Mouse (Mus musculus) right cerebral cortex, postnatal 4 days (tissue): ENCODE results near the gene Plekha8.

ENCODE experiments used
- DNase-seq: peaks from one replicate; pipeline ENCODE4 v3.0.0-alpha.2; 2022

Gene Plekha8

GRCm38 (mm10) chr6:54587683-54588082, 7.2 kb upstream of the Plekha8 start:
- no peak for DNase-seq

- DNase-seq: no peak
These were observed 6.7 kb upstream of the Plekha8 start for GRCm38 (mm10) chr6:54588212-54588611.

DNA sequence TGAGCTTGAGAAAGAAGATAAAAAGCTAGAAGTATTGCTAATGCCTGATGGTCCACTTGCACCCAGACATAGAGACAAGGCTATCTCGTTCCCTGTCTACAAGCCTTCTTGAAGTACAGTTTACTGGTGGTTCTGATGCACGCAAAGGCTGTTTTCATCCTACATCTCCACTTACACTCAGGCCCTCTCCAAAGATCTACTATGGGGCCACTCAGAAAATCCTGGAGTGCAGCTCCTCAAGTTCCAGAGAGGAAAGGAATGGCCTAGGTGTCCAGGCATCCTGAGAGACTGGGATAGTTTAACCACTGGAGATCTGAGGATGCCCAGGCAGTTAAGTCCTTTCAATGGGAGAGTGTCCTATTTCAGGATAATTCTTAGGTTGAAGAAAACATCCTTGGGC, 4.2 kb upstream of the Plekha8 start:
- no peak for DNase-seq

- no peak for DNase-seq
These were observed 3.1 kb upstream of the Plekha8 start for GRCm38 (mm10) chr6:54591778-54592177.

DNA sequence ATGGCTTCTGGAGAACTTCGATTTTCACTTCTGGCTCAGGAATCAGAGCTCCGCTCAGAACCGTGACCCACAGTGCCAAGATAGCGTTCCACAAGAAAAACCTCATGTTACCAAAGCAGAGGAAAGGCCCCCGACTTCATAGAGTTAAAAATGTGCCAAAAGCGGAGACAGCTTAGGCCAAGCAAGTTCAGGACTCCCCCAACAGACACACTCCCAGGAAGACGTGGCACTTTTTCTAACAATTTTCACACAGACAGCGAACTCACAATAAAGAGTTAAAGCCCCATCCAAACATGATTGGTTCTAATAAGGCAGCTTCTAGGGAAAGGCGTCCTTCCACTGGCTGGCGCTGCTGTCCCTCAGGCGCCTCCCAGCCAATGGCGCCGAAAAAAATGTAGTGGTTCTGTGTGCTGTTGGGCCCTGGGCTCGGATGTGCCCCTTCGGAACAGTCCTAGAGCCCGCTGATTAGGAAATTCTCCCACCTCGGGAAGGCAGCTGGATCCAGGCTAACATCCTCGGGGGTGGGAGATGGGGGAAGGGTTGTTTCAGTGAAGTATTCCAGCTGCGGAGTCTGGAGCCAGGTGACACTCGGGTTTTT, 1.9 kb upstream of the Plekha8 start:
- DNase-seq: peak; percentile 89

GRCm38 (mm10) chr6:54593766-54594468, 994 bp upstream of the Plekha8 start:
- DNase-seq: no peak

- no peak for DNase-seq
These were observed 493 bp downstream of the Plekha8 start for GRCm38 (mm10) chr6:54595330-54595878.

DNA sequence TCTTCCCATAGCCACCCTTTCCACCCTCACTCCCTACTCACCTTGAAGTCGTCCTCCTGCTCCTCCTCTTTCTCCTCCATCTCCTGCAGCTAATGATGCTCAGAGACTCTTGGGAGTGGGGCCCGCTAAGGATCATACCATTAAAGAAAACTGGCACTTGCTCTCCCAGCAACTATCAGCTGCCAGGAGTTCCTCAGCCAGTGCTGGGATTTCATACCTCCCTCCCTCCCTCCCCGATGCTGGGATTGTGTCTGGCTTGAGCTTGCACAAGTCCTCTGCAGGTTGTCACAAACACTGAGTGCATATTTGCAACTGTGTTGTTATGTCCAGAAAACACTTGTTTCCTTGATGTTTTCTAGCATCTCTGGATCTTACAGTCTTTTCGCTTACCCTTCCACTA, 2.3 kb downstream of the Plekha8 start, which contains the start of gene Fkbp14:
Fkbp14 (minus strand) TSS at position 101 of the 400 bp plus-strand sequence.
- DNase-seq: no peak

DNA sequence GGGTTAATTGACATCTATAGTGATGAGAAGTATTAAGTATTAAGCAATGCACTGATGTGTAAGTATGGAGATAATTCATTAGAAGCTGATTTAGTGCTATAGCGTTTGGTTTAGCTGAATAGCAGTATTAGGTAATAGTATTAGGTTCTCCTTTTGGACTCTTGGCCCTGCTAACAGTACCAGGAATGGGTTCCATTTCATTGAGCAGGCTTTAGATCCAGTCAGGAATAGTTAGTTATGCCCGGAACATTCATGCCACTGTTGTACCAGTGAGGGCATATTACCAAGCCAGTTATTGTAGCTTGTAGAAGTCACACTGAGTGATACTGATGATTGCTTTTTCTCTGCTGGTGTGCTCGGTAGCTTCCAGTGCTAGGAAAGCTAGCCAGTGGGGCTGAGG, 2.8 kb downstream of the Plekha8 start:
- DNase-seq: no peak

DNA sequence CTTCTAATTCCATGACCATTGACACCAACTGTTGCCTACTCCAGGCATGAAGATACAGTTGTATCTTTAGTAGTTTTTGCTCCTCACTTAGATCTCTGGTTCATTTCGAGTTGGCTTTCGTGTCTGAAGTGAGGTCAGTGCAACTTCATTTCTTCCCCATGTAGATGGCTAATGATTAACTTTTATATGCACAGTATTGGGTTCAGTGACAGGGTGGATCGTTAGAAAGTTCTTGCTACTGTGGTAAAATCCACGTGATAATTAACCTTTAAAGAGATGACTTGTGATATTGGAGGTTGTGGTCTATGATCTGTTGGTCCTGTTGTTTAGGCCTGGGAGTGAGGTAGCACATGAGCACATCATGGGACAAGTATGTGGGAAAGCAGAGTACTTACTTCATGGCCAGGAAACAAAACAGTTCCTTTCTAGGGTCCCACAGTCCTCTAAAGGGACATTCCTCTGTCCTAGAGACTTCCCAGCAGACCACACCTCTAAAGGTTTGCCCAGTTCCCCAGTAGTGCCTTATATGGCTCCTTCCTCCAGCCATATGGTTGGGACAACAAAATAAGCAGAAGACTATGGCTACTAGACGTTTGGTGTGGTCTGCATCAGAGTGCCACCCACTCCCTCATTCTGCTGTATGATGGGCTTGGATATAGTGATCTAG, 5.9 kb downstream of the Plekha8 start:
- DNase-seq: no peak

DNA sequence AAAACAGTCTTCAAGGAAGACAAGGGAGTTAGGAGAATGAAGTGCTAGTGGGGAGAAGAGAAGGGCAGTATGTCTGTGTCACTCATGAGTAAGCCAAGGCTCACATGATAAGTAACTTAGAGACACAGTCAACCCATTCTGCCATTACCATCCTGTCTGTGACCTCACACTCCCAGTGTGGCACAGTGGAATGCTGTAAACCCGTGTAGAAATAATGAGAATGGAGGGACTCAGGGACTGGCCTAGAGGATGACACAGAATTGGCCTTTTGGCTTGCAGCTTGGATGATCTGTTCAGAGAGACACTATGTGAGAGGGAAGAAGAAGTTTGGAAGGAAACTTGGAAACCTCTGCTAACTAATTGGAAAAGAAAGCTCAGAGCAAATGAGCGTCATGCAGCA, 8.0 kb downstream of the Plekha8 start:
- no peak for DNase-seq

DNA sequence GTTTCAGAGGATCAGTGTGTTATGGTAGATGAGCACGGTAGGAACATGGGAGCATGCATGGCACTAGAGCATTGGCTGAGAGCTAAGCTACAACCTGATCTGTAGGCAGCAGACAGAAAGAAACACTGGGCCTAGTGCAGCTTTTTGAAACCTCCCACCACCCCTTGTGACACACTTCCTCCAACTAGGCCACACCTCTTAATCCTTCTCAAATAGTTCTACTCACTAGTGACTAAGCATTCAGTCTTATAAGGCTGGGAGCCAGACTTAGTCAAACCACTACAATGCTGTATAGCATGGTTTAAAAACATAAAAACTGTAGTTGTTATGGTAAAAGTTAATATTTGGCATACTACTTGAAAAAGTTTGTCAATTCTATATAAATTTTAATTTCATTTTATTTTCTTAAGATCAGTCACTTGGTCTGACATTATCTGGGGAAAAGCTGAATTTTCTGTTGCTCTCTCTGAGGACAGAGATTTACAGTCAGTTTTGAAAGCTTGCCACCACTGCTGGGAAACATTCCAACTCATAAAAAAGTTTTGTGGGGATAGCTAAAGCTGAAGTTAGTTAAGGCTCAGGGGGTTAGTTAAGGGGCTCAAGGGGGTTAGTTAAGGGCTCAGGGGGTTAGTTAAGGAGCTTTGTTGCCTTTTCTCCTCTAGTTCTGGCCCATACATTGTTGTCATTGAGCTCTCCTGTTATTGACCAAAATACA, 9.2 kb downstream of the Plekha8 start:
- no peak for DNase-seq

- no peak for DNase-seq
These were observed 11.3 kb downstream of the Plekha8 start for GRCm38 (mm10) chr6:54606241-54606640.

- no peak for DNase-seq
These were observed 22.5 kb downstream of the Plekha8 start for GRCm38 (mm10) chr6:54617363-54617762.

DNA sequence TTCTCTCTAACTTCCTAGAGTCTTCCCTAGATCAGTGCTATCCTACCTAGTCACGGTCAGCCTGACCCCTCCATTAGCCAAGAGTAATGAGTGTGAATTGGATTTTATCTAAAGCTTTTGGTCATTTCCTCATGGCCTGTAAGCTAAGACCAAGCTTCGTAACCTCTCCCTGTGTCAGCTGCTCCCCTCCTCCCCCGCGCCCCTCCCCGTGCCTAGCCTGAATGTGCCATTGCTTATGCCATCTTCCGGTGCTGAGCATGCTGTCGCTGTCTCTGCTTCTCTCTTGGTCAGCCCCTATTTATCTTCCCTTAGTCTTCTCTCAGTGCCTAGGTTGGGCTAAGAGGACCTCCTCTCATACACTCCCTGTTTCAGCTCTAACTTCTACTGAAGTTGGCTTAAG, 24.6 kb downstream of the Plekha8 start:
- no peak for DNase-seq

- no peak for DNase-seq
These were observed 25.4 kb downstream of the Plekha8 start for GRCm38 (mm10) chr6:54620357-54620756.

DNA sequence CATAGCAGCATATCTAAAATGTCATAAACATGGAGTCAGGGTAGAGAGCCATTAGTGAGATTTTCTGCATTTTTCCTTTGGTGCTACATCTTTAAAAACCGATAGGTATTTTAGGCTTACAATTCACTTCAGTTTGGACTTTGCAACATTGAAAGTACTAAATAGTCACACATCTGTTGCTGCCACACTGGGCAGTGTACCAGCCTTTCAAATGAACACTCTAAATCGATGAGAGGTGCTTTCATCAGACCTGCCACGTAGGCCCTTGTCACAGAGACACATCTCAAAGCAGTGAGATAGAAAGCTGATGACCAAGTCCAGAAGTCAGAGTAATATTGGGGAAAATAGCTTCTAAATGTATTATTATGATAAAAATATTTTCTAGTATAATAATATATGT, 33.5 kb downstream of the Plekha8 start:
- DNase-seq: no peak

- no peak for DNase-seq
These were observed 34.8 kb downstream of the Plekha8 start for GRCm38 (mm10) chr6:54629734-54630133.

GRCm38 (mm10) chr6:54631462-54631861, 36.6 kb downstream of the Plekha8 start:
- peak; percentile 18 for DNase-seq

GRCm38 (mm10) chr6:54639877-54640276, 45.0 kb downstream of the Plekha8 start:
- DNase-seq: no peak

GRCm38 (mm10) chr6:54641953-54642352, 47.0 kb downstream of the Plekha8 start:
- no peak for DNase-seq

DNA sequence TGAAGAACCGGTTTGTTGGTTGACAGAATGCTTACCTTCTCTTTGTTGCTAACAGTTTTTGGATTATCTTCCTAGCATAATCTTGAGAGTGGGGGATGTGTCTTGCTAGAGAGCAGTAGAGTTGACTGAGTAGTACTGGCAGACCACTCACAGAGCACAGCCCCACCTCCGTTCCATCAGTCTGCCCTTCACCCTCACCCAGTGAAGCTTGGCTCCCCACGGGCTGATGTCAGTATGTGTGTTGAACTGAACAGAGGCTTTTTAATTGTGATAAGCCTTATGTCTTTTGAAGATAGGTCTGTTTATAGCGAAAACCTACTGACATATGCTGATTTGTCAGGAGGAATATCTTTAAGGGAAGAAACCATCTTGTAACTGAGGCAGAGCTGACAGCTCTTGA, 48.3 kb downstream of the Plekha8 start:
- no peak for DNase-seq

DNA sequence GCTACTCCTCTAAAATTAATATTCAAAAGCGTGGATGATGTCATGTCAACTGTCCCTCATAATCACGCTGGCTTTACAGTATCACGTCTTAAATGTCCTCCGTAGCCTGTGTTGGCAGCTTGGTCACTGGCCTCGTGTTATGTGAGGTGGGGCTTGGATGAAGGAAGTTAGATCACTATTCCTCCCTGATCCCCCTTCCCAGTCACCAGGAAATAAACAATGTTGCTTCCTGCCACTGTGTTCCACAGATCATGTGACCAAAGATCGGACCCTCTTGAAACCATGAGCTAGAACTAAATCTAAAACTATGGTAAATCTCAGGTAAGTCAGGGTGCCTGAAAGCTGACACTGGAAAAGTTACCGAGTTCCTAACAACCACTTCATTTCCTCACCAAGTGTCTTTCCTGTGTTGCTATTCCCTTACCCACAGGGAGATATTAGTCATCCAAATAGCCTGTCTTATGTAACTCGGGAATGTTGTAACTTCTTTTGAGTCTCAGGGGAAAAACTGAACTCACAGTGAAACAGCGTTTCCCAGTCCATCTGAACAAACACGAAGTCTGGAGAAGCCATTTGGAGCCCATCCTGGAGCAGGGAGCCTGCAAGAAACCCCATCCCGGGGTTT, 60.7 kb downstream of the Plekha8 start:
- DNase-seq: no peak
